Mouse (Mus musculus) cerebellum, adult 8-10 months (tissue): ENCODE data around the gene Homer1.
A peak's percentile ranks its signal among the peaks of the same experiment; 100 is the strongest.

Experiments
- DNase-seq: peaks from one replicate; pipeline ENCODE4 v3.0.0; 2022

Homer1 gene

GRCm38 (mm10) chr13:93340555-93341278 lies 41.3 kb downstream of the Homer1 start:
- no peak for DNase-seq

DNA sequence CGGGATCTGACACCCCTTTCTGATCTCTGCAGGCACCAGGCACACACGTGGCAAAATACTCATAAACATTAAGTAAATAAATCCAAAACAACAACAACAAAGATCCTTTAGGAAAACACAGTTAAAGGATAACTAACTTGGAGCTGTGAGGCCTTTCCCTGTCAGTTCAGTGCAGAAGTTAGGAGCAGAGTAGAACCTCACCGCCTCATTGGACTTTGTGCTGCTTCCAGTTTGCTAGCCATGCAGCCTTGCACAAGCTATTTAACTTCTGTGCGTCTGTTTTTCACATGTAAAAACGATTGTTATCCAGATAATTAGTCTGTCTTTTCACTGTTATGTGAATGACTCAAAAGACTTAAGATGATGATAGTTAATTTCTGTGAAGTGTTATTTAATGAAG lies 43.2 kb downstream of the Homer1 start:
- DNase-seq = no peak

GRCm38 (mm10) chr13:93344395-93344794 lies 45.0 kb downstream of the Homer1 start:
- DNase-seq = no peak

DNA sequence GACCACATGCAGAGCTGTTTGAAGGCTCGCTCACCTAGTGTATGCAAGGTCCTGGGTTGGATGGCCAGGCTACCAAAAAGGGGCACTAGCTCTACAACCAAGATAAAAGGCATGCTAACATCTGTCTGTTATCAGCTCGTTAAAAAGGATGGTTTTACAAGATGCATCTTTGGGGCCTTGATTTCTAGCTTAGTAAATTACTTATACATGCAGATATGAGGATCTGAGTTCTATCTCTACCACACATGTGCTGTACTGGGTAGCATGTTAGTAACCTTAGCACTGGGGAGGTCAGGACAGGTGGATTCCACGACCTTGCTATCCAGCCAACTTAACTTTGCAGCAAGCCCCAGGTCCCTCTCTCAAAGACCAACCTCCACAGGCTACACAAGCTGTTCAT lies 46.4 kb downstream of the Homer1 start:
- no peak for DNase-seq

DNA sequence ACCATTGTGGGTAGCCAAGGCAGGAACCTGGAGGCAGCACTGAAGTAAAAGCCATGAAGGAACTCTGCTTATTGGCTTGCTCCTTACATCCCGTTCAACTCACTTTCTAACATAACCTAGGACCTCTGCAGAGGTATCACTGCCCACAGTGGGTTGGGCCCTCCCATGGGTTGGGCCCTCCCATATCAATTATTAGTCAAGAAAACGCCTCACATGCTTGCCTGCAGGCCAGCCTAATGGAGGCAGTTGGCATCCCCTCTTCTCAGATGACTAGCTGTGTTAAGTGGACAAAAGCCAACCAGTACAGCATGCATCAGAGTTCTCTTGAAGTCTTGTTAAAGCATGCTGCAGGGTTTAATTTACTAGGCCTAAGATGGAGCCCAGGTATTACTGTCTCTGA lies 52.6 kb downstream of the Homer1 start:
- no peak for DNase-seq

DNA sequence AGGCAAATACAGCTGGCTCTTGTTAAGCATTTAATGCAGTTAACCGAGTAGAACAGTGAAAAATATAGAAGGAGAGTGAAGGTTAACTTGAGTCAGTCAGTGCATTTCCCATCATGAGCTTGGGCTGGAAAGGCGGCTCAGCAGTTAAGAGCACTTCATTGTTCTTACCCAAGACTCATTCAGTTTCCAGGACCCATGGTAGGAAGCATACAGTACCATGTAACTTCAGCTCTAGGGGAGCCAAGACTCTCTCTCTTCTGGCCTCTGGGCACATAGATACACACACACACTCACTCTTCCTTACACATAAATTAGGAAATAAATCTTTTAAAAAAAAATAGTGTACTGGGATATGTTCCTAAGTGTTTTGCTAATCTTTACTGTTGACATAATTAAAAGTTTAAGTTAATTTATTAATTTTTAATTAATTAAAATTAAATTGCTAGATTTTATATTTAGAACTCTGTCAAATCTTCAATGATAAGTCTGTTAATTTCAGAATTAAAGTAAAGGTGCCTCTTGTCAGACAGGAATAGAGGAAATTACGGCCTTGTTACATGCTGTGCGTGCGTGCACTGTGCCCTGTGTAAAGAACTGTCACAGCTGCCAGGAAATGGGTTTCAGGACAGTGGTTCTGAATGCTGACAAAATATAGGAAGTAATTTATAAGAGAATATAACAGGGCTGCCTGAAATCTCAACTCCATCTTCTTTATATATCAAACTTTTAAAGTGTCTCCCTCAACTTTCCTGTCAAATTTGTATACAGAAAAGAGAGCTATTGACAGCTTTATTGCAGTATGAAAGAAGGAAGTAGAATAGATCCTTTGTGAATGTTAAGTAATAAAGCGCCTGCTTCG lies 55.2 kb downstream of the Homer1 start:
- DNase-seq = no peak

- DNase-seq = no peak
Measured at GRCm38 (mm10) chr13:93355279-93355587, 55.8 kb downstream of the Homer1 start.

GRCm38 (mm10) chr13:93358522-93358921 lies 59.1 kb downstream of the Homer1 start:
- DNase-seq = no peak

DNA sequence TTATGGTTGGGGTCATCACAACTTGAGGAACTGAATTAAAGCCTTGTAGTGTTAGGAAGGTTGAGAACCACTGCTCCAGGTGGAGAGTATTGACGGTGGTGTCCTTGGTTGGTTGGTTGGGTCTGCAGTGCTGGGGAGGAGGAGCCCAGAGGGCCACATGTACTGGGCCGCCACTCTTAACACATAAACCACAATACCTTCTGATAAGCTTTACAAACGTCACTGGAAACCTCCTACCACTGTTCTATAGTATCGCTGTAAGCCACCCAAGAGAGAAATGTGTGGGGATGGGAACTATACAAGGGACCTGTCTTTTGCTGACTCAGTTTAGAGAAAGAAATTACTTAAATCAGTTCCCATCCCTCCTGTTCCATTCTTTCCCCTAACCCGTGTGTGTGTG lies 68.1 kb downstream of the Homer1 start:
- DNase-seq = no peak

DNA sequence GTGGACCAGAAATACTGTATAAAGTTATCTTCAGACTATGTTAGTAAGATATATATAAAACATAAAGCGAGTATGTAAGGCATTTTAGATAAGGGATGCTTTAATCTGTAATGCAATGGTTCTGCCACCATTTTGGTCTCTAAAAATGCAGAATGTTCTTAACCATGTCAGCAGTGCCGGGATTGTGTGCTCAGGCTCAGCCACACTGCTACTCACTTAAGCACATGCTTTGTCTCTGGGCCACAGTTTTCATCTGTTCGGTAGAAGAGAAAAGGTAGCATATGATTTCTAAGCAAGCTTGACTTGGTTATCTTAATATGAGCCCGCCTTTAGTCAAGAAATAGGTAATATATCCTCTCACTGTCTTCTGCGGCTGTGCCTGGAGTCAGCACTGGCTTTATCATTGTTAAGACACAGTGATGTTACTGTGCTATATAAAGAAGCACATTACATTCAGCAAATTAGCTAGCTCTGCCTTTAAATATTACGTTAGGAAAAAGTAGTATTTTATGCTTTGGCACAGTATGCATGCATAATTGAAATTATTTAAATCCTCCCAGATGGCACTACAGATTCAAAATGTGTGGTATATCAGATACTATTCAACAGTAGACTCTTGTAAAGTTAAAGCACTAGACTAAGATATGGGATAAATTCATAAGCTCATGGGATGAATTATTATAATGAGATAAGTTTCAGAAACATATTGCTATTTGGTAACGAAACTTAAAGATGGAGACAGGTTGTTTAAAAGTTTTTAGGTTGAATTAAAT lies 69.6 kb downstream of the Homer1 start:
- no peak for DNase-seq

GRCm38 (mm10) chr13:93374457-93374856 lies 75.0 kb downstream of the Homer1 start:
- DNase-seq = no peak

DNA sequence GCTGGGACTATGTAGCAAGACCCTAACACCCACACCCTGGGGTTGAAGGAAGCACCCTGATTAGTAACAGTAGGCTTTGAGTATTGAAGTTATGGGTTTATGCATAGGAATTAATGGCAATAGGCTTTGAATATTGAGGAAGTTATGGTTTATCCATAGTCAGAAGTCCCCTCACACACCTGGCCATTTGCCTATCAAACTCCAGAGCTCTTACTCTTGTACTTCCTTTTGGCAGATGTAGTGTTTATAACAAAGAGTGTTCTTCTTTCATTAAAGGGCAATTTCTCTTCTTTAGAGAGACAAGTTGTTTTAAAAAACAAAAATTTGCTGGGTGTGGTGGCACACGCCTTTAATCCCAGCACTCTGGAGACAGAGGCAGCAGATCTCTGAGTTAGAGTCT lies 79.1 kb downstream of the Homer1 start:
- no peak for DNase-seq

- no peak for DNase-seq
Measured at GRCm38 (mm10) chr13:93380399-93381063, 81.1 kb downstream of the Homer1 start.

DNA sequence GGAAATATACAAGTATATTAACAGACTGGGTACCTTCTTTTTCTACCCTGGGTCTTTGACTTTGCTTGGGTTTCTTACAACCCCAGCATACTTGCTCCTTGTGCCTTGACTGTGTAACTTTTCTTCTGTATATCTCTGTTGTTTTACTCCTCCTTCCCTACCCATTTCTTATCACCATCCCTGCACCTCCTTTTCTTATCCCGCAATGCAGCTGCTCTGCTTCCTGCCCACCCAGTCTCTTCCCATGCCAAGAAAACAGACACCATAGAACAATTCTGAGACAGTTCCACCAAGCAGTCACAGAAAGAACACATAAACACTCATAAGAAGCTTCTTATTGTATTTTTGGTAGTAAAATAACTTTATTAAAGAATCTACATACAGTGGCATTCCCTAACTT lies 81.9 kb downstream of the Homer1 start:
- DNase-seq = no peak

DNA sequence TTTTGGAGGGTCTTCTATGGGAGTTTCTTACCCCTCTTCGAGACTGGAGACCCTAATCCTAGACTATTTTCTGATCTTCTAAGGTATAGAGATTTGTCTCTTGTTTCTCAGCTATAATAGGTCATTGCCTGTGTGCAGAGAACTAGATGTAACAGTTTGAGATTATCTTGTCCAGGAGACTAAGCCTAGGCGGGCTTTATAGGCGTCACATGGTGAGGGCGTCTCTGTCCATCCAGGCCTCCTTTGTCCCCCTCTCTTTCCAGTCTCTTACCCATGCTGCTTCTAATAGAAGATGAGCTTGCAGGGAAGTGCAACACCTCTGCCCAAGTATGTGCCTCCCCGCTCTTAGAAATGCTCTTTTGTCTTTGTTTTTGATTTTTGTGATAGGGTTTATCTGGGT lies 83.7 kb downstream of the Homer1 start:
- DNase-seq = no peak

- DNase-seq = no peak
Measured at GRCm38 (mm10) chr13:93383620-93384019, 84.2 kb downstream of the Homer1 start.

GRCm38 (mm10) chr13:93384481-93384880 lies 85.0 kb downstream of the Homer1 start:
- no peak for DNase-seq

DNA sequence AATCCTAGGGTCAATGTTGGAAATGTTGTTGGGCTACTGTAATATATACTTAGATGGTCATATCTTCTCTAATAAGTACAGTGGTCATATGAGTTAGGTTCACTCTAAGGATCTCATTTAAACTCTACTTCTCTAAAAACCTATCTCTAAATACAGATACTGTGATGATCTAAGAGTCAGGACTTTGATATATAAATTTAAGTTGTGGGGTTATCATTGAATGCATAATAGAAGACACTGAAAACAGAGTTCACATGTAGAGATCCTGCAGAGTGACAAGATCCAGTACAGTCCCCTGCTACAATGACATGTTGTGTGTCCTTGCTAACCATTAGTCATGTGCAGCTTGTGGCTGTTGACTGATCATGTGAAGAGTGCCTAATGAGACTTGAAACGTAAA lies 85.7 kb downstream of the Homer1 start:
- no peak for DNase-seq

GRCm38 (mm10) chr13:93387440-93387839 lies 88.0 kb downstream of the Homer1 start:
- DNase-seq = peak; percentile 35

- no peak for DNase-seq
Measured at GRCm38 (mm10) chr13:93388594-93389241, 89.3 kb downstream of the Homer1 start.

- DNase-seq = no peak
Measured at GRCm38 (mm10) chr13:93389242-93389625, 89.8 kb downstream of the Homer1 start.

DNA sequence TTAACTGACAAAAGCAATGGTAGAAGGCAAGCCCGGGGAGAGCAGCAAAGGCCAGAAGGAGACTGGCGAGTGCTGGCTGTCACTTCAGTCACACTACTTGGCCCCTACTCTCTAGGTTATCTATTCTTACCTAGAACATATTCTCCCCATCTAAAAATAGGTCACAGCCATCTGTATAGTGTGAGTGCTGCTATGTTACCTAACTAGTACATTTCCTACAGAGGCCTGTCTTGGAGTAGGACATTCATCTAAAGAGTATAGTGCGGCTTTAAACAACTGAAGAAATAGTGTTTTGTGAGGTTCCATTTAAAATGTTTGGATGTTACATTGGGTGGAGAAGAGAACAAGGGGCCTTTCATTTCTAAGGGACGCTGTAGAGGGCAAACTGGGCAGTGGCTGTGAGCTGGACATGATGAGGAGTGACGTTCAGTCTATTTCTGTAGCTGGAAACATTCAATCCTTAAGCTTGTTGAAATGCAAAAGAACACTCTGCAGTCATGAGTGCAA lies 100.3 kb downstream of the Homer1 start:
- DNase-seq = peak; percentile 59
